Mouse (Mus musculus): ENCODE data around the gene Tmem132a.

Tmem132a gene

DNA sequence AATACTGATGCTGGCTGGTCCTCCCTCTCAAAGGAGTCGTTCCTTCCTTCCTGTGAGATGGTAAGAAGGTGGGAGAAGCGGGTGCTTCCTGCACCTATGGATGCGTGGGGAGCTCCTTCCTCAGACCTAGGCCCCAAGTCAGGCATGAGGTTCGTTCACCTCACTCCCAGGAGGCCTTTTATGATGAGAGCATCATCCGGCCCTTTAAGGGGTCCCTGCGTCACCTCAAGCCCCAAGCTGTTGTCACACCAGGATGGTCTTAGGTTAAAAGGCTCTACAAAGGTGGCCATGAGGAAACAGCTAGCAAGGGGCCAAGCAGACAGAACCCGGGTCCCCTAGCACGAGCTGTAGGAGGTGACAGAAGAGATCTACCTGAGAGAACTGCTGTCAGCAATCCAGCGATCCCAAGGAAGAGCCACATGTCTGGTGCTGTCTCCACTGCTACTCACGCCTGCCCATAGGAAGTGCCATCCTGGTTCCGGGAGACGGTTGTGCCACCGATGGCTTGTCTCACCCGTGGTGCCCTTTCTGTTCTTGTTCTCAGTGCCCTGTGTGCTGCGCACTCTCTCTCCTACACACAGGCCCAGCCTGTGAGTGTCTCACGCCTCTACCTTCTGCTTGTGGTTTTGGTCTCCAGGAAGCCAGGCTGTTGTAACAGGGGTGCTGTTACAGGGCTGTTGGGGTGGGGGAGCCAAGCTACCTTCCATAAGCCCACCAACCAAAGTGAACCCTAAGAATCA lies 40.1 kb downstream of the Tmem132a start, which contains the start of gene Cd6:
Gene Cd6, minus strand, starts transcription at position 623 of the 740 bp plus-strand sequence.
- DNase-seq: no peak

DNA sequence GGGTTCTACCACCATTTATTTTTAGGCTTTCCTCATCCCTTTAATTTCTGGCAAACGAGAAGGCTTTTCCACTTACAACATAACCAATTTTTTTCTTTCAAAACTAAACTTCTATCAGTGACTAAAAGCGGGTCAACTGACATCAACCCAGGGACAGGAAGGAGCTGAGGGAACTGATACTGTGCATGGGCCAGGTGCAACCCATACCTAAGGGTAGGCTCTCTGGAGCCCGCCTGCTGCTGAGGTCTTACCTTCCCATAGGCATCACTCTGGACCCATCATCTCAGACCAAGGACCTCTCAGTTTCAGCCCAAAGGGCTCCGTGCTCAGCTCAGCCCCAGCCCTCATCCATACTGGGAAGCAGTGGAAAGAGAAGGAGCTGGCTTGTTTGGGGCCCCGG lies 41.4 kb downstream of the Tmem132a start:
- no peak for DNase-seq

DNA sequence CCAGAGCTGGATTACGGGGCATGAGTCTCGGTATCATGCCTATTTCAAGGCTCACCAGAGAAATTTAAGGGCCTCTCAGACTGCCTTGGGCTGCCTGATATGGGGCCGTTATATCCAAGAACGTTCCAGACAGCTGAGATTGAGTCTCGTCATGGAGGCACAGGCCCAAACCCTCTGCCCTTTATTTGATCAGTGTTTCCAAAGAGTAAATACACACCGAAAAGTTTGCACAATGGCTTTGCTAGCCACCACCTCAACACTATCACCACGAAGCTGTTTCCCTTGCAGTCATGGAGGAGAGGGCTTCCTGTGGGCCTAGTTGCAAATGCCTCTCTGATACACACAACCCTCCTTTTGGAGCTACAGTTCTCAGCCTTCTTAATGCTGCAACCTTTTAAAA lies 45.7 kb downstream of the Tmem132a start:
- DNase-seq: no peak

DNA sequence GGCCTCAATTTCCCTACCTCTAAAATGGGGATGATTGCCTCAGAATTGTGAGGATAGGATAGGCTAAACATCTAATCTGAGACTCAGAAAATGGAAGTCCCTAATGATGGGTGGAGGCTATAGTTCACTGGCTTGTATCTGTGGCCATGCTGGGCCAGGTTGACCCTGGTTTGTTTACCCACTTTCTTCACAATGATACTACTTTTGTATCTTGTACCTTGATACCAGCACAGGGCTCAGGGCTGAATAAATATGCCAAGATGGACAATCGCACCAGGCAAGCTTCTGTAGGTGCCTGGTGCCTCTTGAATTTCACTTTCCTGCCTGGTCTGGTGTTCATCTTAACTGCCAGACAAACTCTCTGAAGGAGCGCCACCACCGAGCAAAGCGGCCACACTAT lies 47.2 kb downstream of the Tmem132a start:
- DNase-seq: no peak

DNA sequence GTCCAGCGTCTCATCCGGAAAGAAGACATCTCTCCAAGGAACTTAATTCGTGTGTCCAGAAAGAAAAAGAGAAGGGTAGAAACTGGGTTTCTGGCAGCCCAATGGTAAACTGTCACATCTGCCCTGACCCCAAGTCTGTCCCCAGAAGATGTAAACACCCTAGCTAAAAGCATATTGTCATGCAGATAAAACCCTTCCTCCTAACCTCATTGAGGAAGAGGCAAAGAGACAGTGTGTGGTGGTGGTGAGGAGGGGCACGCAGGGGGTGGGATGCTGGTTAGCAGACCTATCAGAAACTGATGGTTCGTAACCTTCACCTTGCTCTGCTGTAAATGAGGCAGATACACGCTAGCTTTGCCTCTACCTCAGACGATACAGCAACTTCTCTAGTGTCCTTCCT lies 48.4 kb downstream of the Tmem132a start:
- DNase-seq: no peak

DNA sequence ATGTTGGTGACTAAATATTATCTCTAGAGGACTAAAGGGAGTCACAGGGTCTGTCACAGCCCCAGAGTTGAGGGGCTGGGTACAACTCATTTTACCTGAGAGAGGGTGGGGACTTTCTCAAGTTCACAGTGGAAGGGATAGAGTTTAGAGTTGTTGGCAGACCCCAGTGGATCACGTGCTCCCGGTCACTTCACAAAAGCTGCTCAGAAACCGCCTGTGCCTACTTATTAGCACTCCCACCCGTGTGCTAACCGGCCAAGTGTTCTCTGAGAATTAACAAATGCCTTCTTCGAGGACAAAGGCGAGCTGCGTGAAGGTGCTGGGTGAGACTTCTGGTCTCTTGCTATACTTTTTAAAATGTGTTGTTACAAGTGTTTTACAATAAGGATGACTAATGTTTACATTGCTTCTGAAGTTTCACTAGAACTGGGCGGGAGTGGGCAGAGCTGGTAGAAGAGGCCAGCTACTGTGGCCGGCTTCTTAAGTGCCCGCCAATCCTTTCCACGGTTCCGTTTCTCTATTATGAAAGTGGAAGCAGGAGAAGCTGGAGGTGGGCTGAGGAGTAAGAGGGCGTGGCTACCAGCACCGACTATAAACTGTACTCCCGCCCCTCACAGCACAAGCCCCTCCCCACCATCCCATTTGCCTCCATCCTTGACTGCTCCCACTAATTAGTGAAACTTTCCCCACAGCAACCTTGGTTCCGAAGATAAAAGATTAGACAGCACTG lies 51.4 kb downstream of the Tmem132a start:
- DNase-seq: peak; percentile 68 to 75

DNA sequence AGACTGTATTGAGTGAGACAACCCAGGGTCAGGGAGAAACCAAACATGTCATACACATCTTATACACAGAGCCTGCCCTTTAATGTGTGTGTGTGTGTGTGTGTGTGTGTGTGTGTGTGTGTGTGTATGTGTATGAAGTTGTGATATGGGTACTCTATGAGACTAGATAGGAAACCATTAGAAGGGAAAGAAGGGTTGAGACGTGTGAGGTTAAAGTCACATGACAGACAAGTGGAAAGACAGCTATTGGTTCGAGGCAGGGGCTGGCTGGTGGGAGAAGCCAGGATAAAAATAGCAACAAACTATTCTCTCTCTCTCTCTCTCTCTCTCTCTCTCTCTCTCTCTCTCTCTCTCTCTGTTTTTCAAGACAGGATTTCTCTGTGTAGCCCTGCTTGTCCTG lies 53.3 kb downstream of the Tmem132a start:
- DNase-seq: no peak

DNA sequence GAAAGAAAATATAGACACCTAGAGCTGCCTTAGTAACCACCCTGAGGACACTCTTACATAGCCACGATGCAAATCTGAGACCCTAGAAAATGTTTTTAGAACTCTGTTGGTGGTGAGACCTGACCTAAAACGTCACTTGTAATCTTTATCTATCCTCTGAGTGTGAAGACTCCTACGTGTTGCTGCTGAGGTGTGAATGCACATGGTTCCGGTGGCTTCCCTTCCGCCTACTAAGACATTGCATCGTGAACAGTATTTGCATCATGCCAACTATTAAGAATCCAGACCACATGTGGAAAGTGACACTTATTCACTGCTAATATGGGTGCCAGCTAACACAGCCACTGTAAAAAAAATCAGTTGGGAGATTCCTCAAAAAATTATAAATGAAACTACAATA lies 53.9 kb downstream of the Tmem132a start:
- DNase-seq: no peak

DNA sequence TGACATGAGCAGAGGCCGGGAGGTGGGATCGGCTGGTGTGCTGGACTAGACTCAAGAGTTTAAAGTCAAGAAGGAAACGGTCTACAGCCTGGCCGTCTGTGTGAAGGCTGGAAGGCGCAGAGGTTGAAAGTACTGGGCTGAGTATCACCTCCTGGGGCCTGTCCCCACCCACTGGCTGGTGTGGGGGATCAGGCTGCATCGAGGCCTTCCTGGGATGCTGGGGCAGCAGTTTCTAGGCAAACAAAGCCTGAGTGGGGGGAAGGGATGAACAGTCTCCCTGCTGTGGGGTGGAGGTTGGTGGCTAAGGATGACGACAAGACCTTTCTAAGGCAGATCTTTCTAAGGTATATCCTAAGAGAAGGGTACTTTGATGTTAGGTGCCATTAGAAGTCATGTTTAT lies 55.8 kb downstream of the Tmem132a start:
- no peak for DNase-seq

DNA sequence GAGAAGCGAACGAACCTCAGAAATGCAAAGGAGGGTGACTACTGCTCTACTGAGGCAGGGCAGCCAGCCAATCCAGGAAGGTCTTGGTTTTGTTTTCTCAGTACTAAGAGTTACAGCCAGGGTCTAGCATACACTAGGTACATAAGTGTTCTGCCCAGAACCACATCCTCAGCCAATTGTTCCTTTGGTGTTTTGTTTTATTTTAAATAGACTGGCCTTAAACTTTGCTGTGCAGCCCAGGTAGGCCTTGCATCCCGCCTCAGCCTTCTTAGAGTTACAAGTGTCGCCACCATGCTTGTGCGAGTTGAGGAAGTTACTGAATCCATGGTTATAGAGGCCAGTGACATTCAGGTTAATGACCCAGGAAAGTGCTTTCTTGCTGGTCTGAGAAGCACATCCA lies 56.7 kb downstream of the Tmem132a start:
- DNase-seq: no peak

DNA sequence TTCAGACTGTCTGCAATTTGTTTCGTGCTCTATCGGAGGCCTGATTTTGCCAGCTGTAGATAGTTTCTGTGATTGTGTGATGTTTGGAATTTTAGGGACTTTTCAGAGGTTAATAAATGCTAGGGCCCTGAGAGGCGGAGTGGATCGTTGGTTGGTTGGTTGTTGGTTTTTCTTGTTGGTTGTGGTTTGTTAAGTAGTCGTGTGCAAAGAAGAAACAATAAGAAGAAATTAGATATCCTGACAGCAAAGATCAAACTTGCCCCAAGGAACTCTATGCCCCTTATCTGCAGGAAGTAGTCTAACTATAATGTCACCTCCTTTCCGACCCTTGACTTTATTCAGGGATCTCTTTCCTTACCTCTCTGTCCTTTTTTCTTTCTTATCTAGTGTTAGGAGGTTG lies 58.3 kb downstream of the Tmem132a start:
- no peak for DNase-seq

DNA sequence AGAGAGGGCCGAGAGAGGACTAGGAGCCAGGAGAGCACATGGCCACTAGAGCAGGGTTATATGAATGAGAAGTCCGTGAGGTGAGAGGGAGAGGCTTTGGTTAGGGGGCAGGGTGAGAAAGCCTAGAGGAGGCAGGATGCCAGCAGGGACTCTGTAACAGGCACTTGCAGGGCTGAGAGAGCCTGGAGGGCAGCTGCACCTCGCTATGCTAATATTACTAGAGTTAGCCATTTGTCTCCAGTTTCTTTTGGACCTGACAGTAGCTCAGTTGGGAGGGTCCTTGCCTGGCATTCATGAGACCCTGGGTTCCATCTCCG lies 59.6 kb downstream of the Tmem132a start:
- DNase-seq: peak; percentile 55 to 62

DNA sequence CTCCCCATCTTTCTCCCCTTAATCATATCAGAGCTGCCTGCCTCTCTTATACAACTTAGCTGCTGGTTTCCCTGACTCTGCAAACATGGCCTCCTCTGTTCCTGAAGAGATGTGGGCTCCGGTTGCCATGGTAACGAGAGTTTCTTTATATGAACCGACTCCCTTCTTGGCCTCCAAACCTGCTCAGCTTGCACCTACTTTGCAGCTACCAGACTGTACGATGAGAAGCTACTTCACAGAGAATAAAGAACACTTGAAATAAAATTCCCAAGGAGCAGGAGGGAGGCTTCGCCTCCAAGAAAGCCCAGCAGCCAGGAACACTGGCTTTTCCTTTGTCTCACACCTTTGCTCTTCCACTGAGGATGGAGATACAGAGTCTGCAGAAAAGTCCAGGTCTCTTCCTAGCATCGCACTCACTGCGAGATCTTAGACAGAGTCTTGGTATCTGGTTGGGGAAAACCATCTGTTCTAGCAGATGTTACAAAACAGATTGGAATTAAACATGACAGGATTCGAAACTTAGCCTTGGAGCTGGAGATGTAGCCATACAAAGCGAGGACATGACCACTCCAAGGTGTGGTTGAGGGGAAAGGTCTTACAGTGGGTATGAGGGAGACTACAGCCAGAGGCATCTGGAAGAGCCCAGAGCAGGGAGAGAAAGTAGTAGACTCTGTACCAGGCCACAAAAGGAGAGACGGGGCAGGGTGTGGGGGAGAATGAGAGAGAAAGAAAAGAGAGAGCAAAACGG lies 60.1 kb downstream of the Tmem132a start:
- peak in 1 of 2 experiments; percentile 28 for DNase-seq

DNA sequence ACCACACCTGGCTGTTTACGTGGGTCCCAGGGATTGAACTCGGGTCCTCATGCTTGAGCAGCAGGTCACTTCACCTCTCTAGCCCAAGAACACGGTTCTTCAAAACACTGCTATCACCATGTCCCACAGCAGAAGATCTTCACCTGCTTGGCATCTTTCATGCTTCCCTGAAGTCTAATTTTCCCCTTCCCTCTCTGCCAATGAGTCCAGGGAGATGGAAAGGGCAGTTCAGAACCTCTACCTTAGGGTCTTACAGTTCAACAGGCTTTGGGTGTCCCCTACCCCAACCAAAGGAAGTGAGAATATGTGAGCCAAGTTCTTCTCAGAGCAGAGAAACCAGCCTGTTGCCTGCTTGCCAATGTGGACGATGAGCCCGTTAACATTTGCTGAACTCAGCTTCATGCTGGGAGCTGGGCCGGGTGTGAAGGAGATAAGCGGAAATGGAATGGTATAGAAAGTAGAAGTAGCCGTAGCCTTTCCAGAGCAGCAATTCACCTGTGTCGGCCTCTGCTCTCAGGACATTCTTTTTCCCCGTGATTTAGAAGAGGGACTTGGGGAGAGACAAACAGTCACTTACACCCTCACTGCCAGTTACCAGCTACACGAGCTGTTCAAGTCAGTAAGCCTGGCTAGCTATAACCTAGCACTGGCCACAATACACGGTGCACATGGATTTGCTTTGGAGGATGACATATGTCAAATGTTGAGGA lies 61.1 kb downstream of the Tmem132a start:
- no peak for DNase-seq

Data from lung, adult 18-20 months (tissue).